Mouse (Mus musculus) thymus, adult 18-20 months (tissue): Measurements from ENCODE around the gene Mfsd5.

Experiments
- DNase-seq, 2 experiments: peaks; one replicate each; pipeline ENCODE4 v3.0.0; 2022; ENCODE audit warnings: mixed read lengths in 2 of 2

The Mfsd5 gene

GRCm38 (mm10) chr15:102282463-102283292, 3.4 kb downstream of the Mfsd5 start:
- DNase-seq = no peak

GRCm38 (mm10) chr15:102283648-102284047, 4.4 kb downstream of the Mfsd5 start:
- no peak for DNase-seq

GRCm38 (mm10) chr15:102287395-102287794, 8.1 kb downstream of the Mfsd5 start:
- no peak for DNase-seq

- peak; percentile 90 to 93 for DNase-seq
Observed at GRCm38 (mm10) chr15:102295633-102296367, 16.5 kb downstream of the Mfsd5 start, which contains the start of gene Espl1. Espl1 (plus strand) TSS chr15:102296266.

- no peak for DNase-seq
Observed at GRCm38 (mm10) chr15:102296368-102297006, 17.2 kb downstream of the Mfsd5 start.

- no peak for DNase-seq
Observed at GRCm38 (mm10) chr15:102302542-102302941, 23.3 kb downstream of the Mfsd5 start.

GRCm38 (mm10) chr15:102308717-102309116, 29.5 kb downstream of the Mfsd5 start:
- no peak for DNase-seq

GRCm38 (mm10) chr15:102310074-102310845, 31.0 kb downstream of the Mfsd5 start:
- DNase-seq = no peak

GRCm38 (mm10) chr15:102311489-102311888, 32.2 kb downstream of the Mfsd5 start:
- no peak for DNase-seq

GRCm38 (mm10) chr15:102315292-102315691, 36.0 kb downstream of the Mfsd5 start:
- no peak for DNase-seq

- peak in 1 of 2 experiments; percentile 26 for DNase-seq
Observed at GRCm38 (mm10) chr15:102316263-102316662, 37.0 kb downstream of the Mfsd5 start.

- DNase-seq = no peak
Observed at GRCm38 (mm10) chr15:102324654-102325473, 45.6 kb downstream of the Mfsd5 start.

- peak; percentile 65 to 73 for DNase-seq
Observed at GRCm38 (mm10) chr15:102326022-102326576, 46.8 kb downstream of the Mfsd5 start, which contains the start of gene Pfdn5. Pfdn5 (plus strand) TSS chr15:102326116.

- DNase-seq = no peak
Observed at GRCm38 (mm10) chr15:102326892-102327291, 47.6 kb downstream of the Mfsd5 start.
